17 mouse cellular contexts compared by ENCODE assay signal in genomic region chr13:30689475-30689874, GRCm38 (mm10). TPM values are rescaled to one million over a fixed set of nuclear protein-coding genes. Genes with fewer than 3 reads are reported as not detected.
"Had no signal": no experiment of that assay in that cellular context is flagged by ENCODE, and none has a peak within 500 bp of the region (broad histone marks: within the 10 kb centered on the region; RNA-seq: fewer than 3 reads in every experiment).

No protein-coding gene starts in this region.

- H3K27me3 ChIP-seq: lung, embryonic 15.5 days; midbrain, embryonic 13.5 days; midbrain, embryonic 15.5 days; neural tube, embryonic 12.5 days; stomach, embryonic 15.5 days had no signal

- H3K4me2 ChIP-seq: lung, embryonic 15.5 days; midbrain, embryonic 11.5 days; midbrain, embryonic 13.5 days; midbrain, embryonic 15.5 days; neural tube, embryonic 12.5 days; stomach, embryonic 15.5 days had no signal

- DNase-seq: liver, postnatal 0 days; lung, adult 2 months; lung, postnatal 14 days; lung, postnatal 36 days; right cerebral cortex, postnatal 14 days; thymus, postnatal 14 days; thymus, postnatal 36 days had no signal

- H3K9me3 ChIP-seq: lung, embryonic 15.5 days; megakaryocyte, embryonic 14.5 days; midbrain, embryonic 13.5 days; midbrain, embryonic 15.5 days; neural tube, embryonic 12.5 days; stomach, embryonic 15.5 days had no signal

- H3K36me3 ChIP-seq: lung, embryonic 15.5 days; midbrain, embryonic 13.5 days; midbrain, embryonic 15.5 days; neural tube, embryonic 12.5 days; stomach, embryonic 15.5 days had no signal

- H3K27ac ChIP-seq: lung, embryonic 15.5 days; macrophage; midbrain, embryonic 13.5 days; midbrain, embryonic 15.5 days; neural tube, embryonic 12.5 days; stomach, embryonic 15.5 days; stomach, postnatal 0 days had no signal

- H3K9ac ChIP-seq: liver, postnatal 0 days; lung, embryonic 15.5 days; midbrain, embryonic 13.5 days; midbrain, embryonic 15.5 days; neural tube, embryonic 12.5 days; stomach, embryonic 15.5 days had no signal

- H3K4me1 ChIP-seq: lung, embryonic 15.5 days; megakaryocyte, embryonic 14.5 days; midbrain, embryonic 13.5 days; midbrain, embryonic 15.5 days; neural tube, embryonic 12.5 days; stomach, embryonic 15.5 days had no signal

- H3K4me3 ChIP-seq: lung, embryonic 15.5 days; megakaryocyte, embryonic 14.5 days; midbrain, embryonic 13.5 days; midbrain, embryonic 15.5 days; neural tube, embryonic 12.5 days; stomach, embryonic 15.5 days had no signal

RNA-seq across cellular contexts. Expression of gene Irf4, which starts 59.6 kb away (rescaled TPM):
- polyA plus RNA-seq: neural tube, embryonic 14.5 days had no signal
